Mouse (Mus musculus) intestine, embryonic 15.5 days (tissue): ENCODE data around the gene Rgs3. TPM values are rescaled to one million over a fixed set of nuclear protein-coding genes. Genes with fewer than 3 reads are reported as not detected.

ENCODE experiments used
- ATAC-seq: fragments of 200-750 bp; cut with Nextera tagmentation; 2 replicates; pipeline ENCODE4 v1.8.0; 2017; ENCODE audit warnings: moderate TSS enrichment, moderate library complexity
- H3K27ac ChIP-seq: fragments of 300-500 bp; sonication (generic); 2 replicates; pipeline ENCODE4 v1.5.1; 2015; ENCODE audit warnings: mild to moderate bottlenecking, inconsistent platforms
- H3K27me3 ChIP-seq: fragments of 300-500 bp; sonication (generic); replicated peaks from 2 replicates; pipeline ENCODE4 v1.6.1; 2015; ENCODE audit warnings: inconsistent platforms
- H3K36me3 ChIP-seq: fragments of 300-500 bp; sonication (generic); 2 replicates; pipeline ENCODE4 v1.6.1; 2015; ENCODE audit warnings: inconsistent platforms
- H3K4me1 ChIP-seq: fragments of 300-500 bp; sonication (generic); replicated peaks from 2 replicates; pipeline ENCODE4 v1.6.1; 2015; ENCODE audit warnings: inconsistent platforms
- H3K4me2 ChIP-seq: fragments of 300-500 bp; sonication (generic); replicated peaks from 2 replicates; pipeline ENCODE4 v1.6.1; 2015; ENCODE audit warnings: mild to moderate bottlenecking, inconsistent platforms
- H3K4me3 ChIP-seq: fragments of 300-500 bp; sonication (generic); replicated peaks from 2 replicates; pipeline ENCODE4 v1.5.1; 2015; ENCODE audit warnings: inconsistent platforms
- H3K9ac ChIP-seq: fragments of 300-500 bp; sonication (generic); 2 replicates; pipeline ENCODE4 v1.6.1; 2015; ENCODE audit warnings: inconsistent platforms
- H3K9me3 ChIP-seq: fragments of 300-500 bp; sonication (generic); 2 replicates; pipeline ENCODE4 v1.6.1; 2016; ENCODE audit warnings: inconsistent platforms
- WGBS: fragments of 180-500 bp; shearing (Covaris S2); methylation state at CpG from one replicate; pipeline ENCODE4 v1.1.7; 2015; 5-methylcytosine and 5-hydroxymethylcytosine counted together
- polyA plus RNA-seq: library from polyadenylated mRNA; unstranded; fragments of >200 nt; fragmentation: Nextera tagmentation; extraction: Ambion mirVana; gene quantifications from 2 replicates; pipeline ENCODE4 v1.2.1, GENCODE M21; 2015

Gene Rgs3
- polyA plus RNA-seq, 1 experiment from 2014 or later = 46.3 TPM

GRCm38 (mm10) chr4:62607805-62608204, 48.2 kb downstream of the Rgs3 start:
- no peak overlapping the region for H3K9ac ChIP-seq
- no peaks in the 10 kb centered on the region for H3K36me3 ChIP-seq
- H3K4me3 ChIP-seq = no peak overlapping the region
- WGBS = 80% methylated on average over 6 of the region's 6 CpGs
- H3K27me3 ChIP-seq = no peaks in the 10 kb centered on the region
- no peak overlapping the region for H3K4me2 ChIP-seq
- ATAC-seq = peak; percentile 22
- H3K27ac ChIP-seq = no peak overlapping the region
- peaks cover 23% of the 10 kb centered on the region for H3K4me1 ChIP-seq
- no peaks in the 10 kb centered on the region for H3K9me3 ChIP-seq

GRCm38 (mm10) chr4:62609333-62609732, 49.7 kb downstream of the Rgs3 start:
- WGBS = 90% methylated on average over 4 of the region's 4 CpGs
- H3K4me1 ChIP-seq = peaks cover 35% of the 10 kb centered on the region

GRCm38 (mm10) chr4:62610142-62610675, 50.6 kb downstream of the Rgs3 start:
- no peaks in the 10 kb centered on the region for H3K9me3 ChIP-seq
- H3K36me3 ChIP-seq = no peaks in the 10 kb centered on the region
- H3K27ac ChIP-seq = peak overlapping the region; percentile 48
- H3K4me1 ChIP-seq = peaks cover 35% of the 10 kb centered on the region
- no peak overlapping the region for H3K4me3 ChIP-seq
- H3K4me2 ChIP-seq = no peak overlapping the region
- H3K9ac ChIP-seq = no peak overlapping the region
- 31% methylated on average over 16 of the region's 16 CpGs for WGBS
- H3K27me3 ChIP-seq = no peaks in the 10 kb centered on the region
- ATAC-seq = peak; percentile 52

More at GRCm38 (mm10) chr4:62609333-62609732, 49.7 kb downstream of the Rgs3 start:
- H3K27ac ChIP-seq = no peak overlapping the region
- H3K4me3 ChIP-seq = no peak overlapping the region
- no peaks in the 10 kb centered on the region for H3K36me3 ChIP-seq
- H3K9ac ChIP-seq = no peak overlapping the region
- no peaks in the 10 kb centered on the region for H3K9me3 ChIP-seq
- no peak for ATAC-seq
- no peaks in the 10 kb centered on the region for H3K27me3 ChIP-seq
- H3K4me2 ChIP-seq = no peak overlapping the region

GRCm38 (mm10) chr4:62612601-62613501, 53.2 kb downstream of the Rgs3 start:
- peak; percentile 39 for ATAC-seq
- Histone ChIP-seq H3K36me3 (no peaks in the 10 kb centered on the region), H3K27ac (peak overlapping the region; percentile 57), H3K4me3 (no peak overlapping the region), H3K4me1 (peaks cover 29% of the 10 kb centered on the region), H3K9me3 (no peaks in the 10 kb centered on the region), H3K27me3 (no peaks in the 10 kb centered on the region), H3K9ac (no peak overlapping the region), H3K4me2 (0 out of 2 replicates have a peak overlapping the region, but pooled peaks have one; percentile 7)
- 35% methylated on average over 22 of the region's 22 CpGs for WGBS

GRCm38 (mm10) chr4:62613646-62614365, 54.2 kb downstream of the Rgs3 start:
- ATAC-seq = 0 out of 2 replicates have a peak, but pooled peaks have one; percentile 11
- Histone ChIP-seq H3K4me2 (no peak overlapping the region), H3K4me1 (peaks cover 29% of the 10 kb centered on the region), H3K9ac (no peak overlapping the region), H3K4me3 (no peak overlapping the region), H3K27me3 (no peaks in the 10 kb centered on the region), H3K9me3 (no peaks in the 10 kb centered on the region), H3K36me3 (no peaks in the 10 kb centered on the region), H3K27ac (peak overlapping the region; percentile 57)
- WGBS = 65% methylated on average over 13 of the region's 13 CpGs

- no peak overlapping the region for H3K4me2 ChIP-seq
- no peak overlapping the region for H3K27ac ChIP-seq
- no peak overlapping the region for H3K4me3 ChIP-seq
- H3K9ac ChIP-seq = no peak overlapping the region
- no peaks in the 10 kb centered on the region for H3K9me3 ChIP-seq
- ATAC-seq = no peak
- no peaks in the 10 kb centered on the region for H3K27me3 ChIP-seq
- peaks cover 27% of the 10 kb centered on the region for H3K4me1 ChIP-seq
- no peaks in the 10 kb centered on the region for H3K36me3 ChIP-seq
- WGBS = 60% methylated on average over 9 of the region's 9 CpGs
These were observed 58.3 kb downstream of the Rgs3 start for GRCm38 (mm10) chr4:62617856-62618440.

- peaks cover 16% of the 10 kb centered on the region for H3K4me1 ChIP-seq
- peak overlapping the region; percentile 10 for H3K4me3 ChIP-seq
- H3K27ac ChIP-seq = peak overlapping the region; percentile 51
- H3K9me3 ChIP-seq = no peaks in the 10 kb centered on the region
- peak; percentile 60 for ATAC-seq
- no peaks in the 10 kb centered on the region for H3K27me3 ChIP-seq
- H3K4me2 ChIP-seq = no peak overlapping the region
- 53% methylated on average over 16 of the region's 16 CpGs for WGBS
- no peaks in the 10 kb centered on the region for H3K36me3 ChIP-seq
- H3K9ac ChIP-seq = peak overlapping the region; percentile 34; the same call in 1 of the 2 replicates
These were observed 59.8 kb downstream of the Rgs3 start for GRCm38 (mm10) chr4:62619232-62619964.

GRCm38 (mm10) chr4:62619965-62620244, 60.3 kb downstream of the Rgs3 start:
- H3K27ac ChIP-seq = peak overlapping the region; percentile 51; the same call in 1 of the 2 replicates
- H3K4me1 ChIP-seq = peaks cover 19% of the 10 kb centered on the region
- peak overlapping the region; percentile 10 for H3K4me3 ChIP-seq
- whole genome bisulfite sequencing = 86% methylated on average over 3 of the region's 3 CpGs
- H3K9ac ChIP-seq = no peak overlapping the region
- no peaks in the 10 kb centered on the region for H3K9me3 ChIP-seq
- no peaks in the 10 kb centered on the region for H3K27me3 ChIP-seq
- no peak for ATAC-seq
- no peaks in the 10 kb centered on the region for H3K36me3 ChIP-seq
- H3K4me2 ChIP-seq = no peak overlapping the region

- no peak for ATAC-seq
- H3K27me3 ChIP-seq = no peaks in the 10 kb centered on the region
- 0 out of 2 replicates have a peak overlapping the region, but pooled peaks have one; percentile 19 for H3K4me2 ChIP-seq
- H3K36me3 ChIP-seq = no peaks in the 10 kb centered on the region
- H3K4me1 ChIP-seq = peaks cover 31% of the 10 kb centered on the region
- H3K27ac ChIP-seq = no peak overlapping the region
- H3K9ac ChIP-seq = no peak overlapping the region
- WGBS = 80% methylated on average over 9 of the region's 9 CpGs
- no peak overlapping the region for H3K4me3 ChIP-seq
- H3K9me3 ChIP-seq = no peaks in the 10 kb centered on the region
These were observed 61.5 kb downstream of the Rgs3 start for GRCm38 (mm10) chr4:62621151-62621550.

GRCm38 (mm10) chr4:62621880-62622675, 62.4 kb downstream of the Rgs3 start:
- Histone ChIP-seq H3K4me2 (no peak overlapping the region; the same call in 1 of the 2 replicates), H3K27me3 (no peaks in the 10 kb centered on the region), H3K27ac (peak overlapping the region; percentile 65), H3K9me3 (no peaks in the 10 kb centered on the region), H3K36me3 (no peaks in the 10 kb centered on the region), H3K4me3 (no peak overlapping the region), H3K9ac (peak overlapping the region; percentile 0; the same call in 1 of the 2 replicates), H3K4me1 (peaks cover 40% of the 10 kb centered on the region)
- ATAC-seq = peak; percentile 48
- WGBS = 59% methylated on average over 14 of the region's 14 CpGs
